Mouse (Mus musculus): ENCODE measurements around the gene Lrrfip2. TPM values are rescaled to one million over a fixed set of nuclear protein-coding genes. Genes with fewer than 3 reads are reported as not detected.

The Lrrfip2 gene
- total RNA-seq, 1 experiment, result 33.0 TPM

DNA sequence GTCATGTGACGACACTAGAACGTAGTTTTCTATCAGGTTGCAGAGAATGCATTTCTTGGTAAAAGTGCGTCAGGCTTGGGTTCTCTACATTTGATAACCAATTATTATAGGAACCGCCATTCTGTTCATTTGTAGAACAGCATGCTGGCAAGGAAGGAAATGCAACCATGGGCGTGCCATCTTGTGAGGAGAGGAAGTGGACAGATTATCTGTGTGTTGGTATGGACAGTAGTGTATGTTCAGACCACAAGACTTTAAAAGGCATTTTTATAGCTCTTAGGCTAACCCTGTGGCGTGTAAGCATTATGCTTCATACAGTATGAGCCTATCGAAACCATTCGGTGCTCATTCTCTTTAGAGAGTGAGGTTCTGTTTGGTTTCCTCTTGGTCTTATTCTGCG lies 20.8 kb downstream of the Lrrfip2 start:
- H3K36me3 ChIP-seq (ENCODE audit: control insufficient read depth, insufficient read depth, low read length, poor library complexity, severe bottlenecking), result no peaks in the 10 kb centered on the region
- H3K9ac ChIP-seq (ENCODE audit: insufficient read depth, low read depth, low read length, poor library complexity, severe bottlenecking), result no peak overlapping the region
- in situ Hi-C loops (cut with MboI; ENCODE audit: low sequenced_read_pairs in 2 of 2, unreplicated experiment in 2 of 2), result no loop called here
- H3K9me3 ChIP-seq (ENCODE audit: control insufficient read depth, insufficient read depth, low read depth, low read length), result no peaks in the 10 kb centered on the region
- no peak for DNase-seq (ENCODE audit: low read depth, low spot score)
- H3K27ac ChIP-seq (ENCODE audit: insufficient read depth, low read depth, low read length, poor library complexity, severe bottlenecking), result no peak overlapping the region
- H3K4me3 ChIP-seq (ENCODE audit: insufficient read depth in 1 of 2, low read depth in 1 of 2, low read length in 2 of 2, poor library complexity in 1 of 2, severe bottlenecking in 1 of 2), result no peak overlapping the region
- TF ChIP-seq CHD2 (IDR thresholded peaks at IDR 0.05; ENCODE audit: low read depth, low read length), result no peak
- no peak for TF ChIP-seq MAFK (IDR thresholded peaks at IDR 0.05; ENCODE audit: insufficient read depth, low read depth, low read length)
- no peak for TF ChIP-seq HCFC1 (IDR thresholded peaks at IDR 0.05; ENCODE audit: borderline replicate concordance, insufficient read depth, low read length)
- TF ChIP-seq ZNF384 (IDR thresholded peaks at IDR 0.05; ENCODE audit: low read depth, low read length), result no peak
- no peak for TF ChIP-seq ZC3H11A (IDR thresholded peaks at IDR 0.05; ENCODE audit: borderline replicate concordance, low read depth, low read length)
- no peaks in the 10 kb centered on the region for H3K4me1 ChIP-seq (ENCODE audit: control insufficient read depth in 2 of 2, insufficient read depth in 2 of 2, low read length in 2 of 2, poor library complexity in 1 of 2)

DNA sequence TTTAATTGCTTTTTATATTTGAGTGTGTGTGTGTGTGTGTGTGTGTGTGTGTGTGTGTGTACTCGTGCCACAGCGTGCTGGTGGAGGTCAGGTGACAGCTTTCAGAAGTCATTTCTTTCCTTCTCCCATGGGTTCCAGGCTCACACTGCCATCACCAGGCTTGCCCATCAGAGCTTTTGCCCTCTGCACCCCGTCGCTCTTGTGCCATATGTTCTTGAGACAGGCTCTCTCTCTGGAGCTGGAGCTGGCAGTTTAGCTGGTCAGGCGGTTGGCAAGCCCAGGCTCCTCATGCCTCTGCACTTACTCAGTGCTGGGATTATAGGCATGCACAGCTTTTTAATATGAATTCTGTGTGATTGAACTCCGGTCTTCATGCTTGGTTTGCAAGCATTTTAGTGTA lies 25.3 kb downstream of the Lrrfip2 start:
- H3K9ac ChIP-seq (ENCODE audit: insufficient read depth, low read depth, low read length, poor library complexity, severe bottlenecking), result no peak overlapping the region
- H3K27ac ChIP-seq (ENCODE audit: insufficient read depth, low read depth, low read length, poor library complexity, severe bottlenecking), result no peak overlapping the region
- no peak overlapping the region for H3K4me3 ChIP-seq (ENCODE audit: insufficient read depth in 1 of 2, low read depth in 1 of 2, low read length in 2 of 2, poor library complexity in 1 of 2, severe bottlenecking in 1 of 2)
- H3K9me3 ChIP-seq (ENCODE audit: control insufficient read depth, insufficient read depth, low read depth, low read length), result no peaks in the 10 kb centered on the region
- in situ Hi-C loops (cut with MboI; ENCODE audit: low sequenced_read_pairs in 2 of 2, unreplicated experiment in 2 of 2), result no loop called here
- H3K36me3 ChIP-seq (ENCODE audit: control insufficient read depth, insufficient read depth, low read length, poor library complexity, severe bottlenecking), result no peaks in the 10 kb centered on the region
- TF ChIP-seq ZNF384 (IDR thresholded peaks at IDR 0.05; ENCODE audit: low read depth, low read length), result no peak
- no peak for TF ChIP-seq CHD2 (IDR thresholded peaks at IDR 0.05; ENCODE audit: low read depth, low read length)
- TF ChIP-seq HCFC1 (IDR thresholded peaks at IDR 0.05; ENCODE audit: borderline replicate concordance, insufficient read depth, low read length), result no peak
- TF ChIP-seq ZC3H11A (IDR thresholded peaks at IDR 0.05; ENCODE audit: borderline replicate concordance, low read depth, low read length), result no peak
- no peak for TF ChIP-seq MAFK (IDR thresholded peaks at IDR 0.05; ENCODE audit: insufficient read depth, low read depth, low read length)
- peaks cover 0 to 3% of the 10 kb centered on the region in 2 experiments; a peak in 1 of 4 replicates for H3K4me1 ChIP-seq (ENCODE audit: control insufficient read depth in 2 of 2, insufficient read depth in 2 of 2, low read length in 2 of 2, poor library complexity in 1 of 2)
- no peak for DNase-seq (ENCODE audit: low read depth, low spot score)

DNA sequence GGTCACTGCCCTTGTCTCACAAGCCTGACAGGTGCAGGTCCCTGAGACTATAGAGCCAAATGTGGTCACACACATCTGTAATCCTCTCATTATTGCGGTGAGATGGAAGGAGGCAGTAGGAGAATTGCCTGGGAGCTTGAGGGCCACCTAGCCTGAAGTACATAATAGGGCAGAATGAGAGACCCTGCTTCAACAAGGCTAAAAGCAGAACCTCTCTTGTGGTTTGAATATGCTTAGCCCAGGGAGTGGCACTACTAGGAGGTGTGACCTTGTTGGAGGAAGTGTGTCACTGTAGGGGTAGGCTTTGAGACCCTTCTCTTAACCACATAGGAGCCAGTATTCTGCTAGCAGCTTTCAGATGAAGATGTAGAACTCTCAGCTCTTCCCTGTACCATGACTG lies 26.0 kb downstream of the Lrrfip2 start:
- Histone ChIP-seq H3K27ac (ENCODE audit: insufficient read depth, low read depth, low read length, poor library complexity, severe bottlenecking) (no peak overlapping the region), H3K4me3 (ENCODE audit: insufficient read depth in 1 of 2, low read depth in 1 of 2, low read length in 2 of 2, poor library complexity in 1 of 2, severe bottlenecking in 1 of 2) (no peak overlapping the region), H3K9ac (ENCODE audit: insufficient read depth, low read depth, low read length, poor library complexity, severe bottlenecking) (no peak overlapping the region), H3K9me3 (ENCODE audit: control insufficient read depth, insufficient read depth, low read depth, low read length) (no peaks in the 10 kb centered on the region), H3K4me1 (ENCODE audit: control insufficient read depth in 2 of 2, insufficient read depth in 2 of 2, low read length in 2 of 2, poor library complexity in 1 of 2) (peaks cover 0 to 3% of the 10 kb centered on the region in 2 experiments; a peak in 1 of 4 replicates), H3K36me3 (ENCODE audit: control insufficient read depth, insufficient read depth, low read length, poor library complexity, severe bottlenecking) (no peaks in the 10 kb centered on the region)
- in situ Hi-C loops (cut with MboI; ENCODE audit: low sequenced_read_pairs in 2 of 2, unreplicated experiment in 2 of 2), result no loop called here
- DNase-seq (ENCODE audit: low read depth, low spot score), result no peak
- TF ChIP-seq HCFC1 (IDR thresholded peaks at IDR 0.05; ENCODE audit: borderline replicate concordance, insufficient read depth, low read length) (no peak), ZNF384 (IDR thresholded peaks at IDR 0.05; ENCODE audit: low read depth, low read length) (no peak), ZC3H11A (IDR thresholded peaks at IDR 0.05; ENCODE audit: borderline replicate concordance, low read depth, low read length) (no peak), MAFK (IDR thresholded peaks at IDR 0.05; ENCODE audit: insufficient read depth, low read depth, low read length) (no peak), CHD2 (IDR thresholded peaks at IDR 0.05; ENCODE audit: low read depth, low read length) (no peak)

DNA sequence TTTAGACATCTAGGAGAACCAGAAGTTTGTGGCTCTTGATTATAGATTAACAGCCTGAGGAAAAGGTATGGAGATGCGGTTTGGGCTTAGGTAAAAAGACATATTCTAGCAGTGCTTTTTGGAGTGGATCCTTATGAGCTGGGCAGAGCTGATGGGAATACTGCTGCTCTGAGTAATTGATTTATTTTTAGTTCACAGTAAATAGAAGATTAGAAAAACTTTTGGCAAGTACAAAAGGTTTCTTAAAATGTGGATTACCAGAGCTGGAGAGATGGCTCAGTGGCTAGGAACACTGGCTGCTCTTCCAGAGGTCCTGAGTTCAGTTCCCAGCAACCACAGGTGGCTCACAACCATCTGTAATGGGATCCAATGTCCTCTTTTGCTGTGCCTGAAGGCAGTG lies 27.3 kb downstream of the Lrrfip2 start:
- in situ Hi-C loops (cut with MboI; ENCODE audit: low sequenced_read_pairs in 2 of 2, unreplicated experiment in 2 of 2), result no loop called here
- DNase-seq (ENCODE audit: low read depth, low spot score), result no peak

More for the DNA sequence above, 27.3 kb downstream of the Lrrfip2 start:
- H3K9me3 ChIP-seq (ENCODE audit: control insufficient read depth, insufficient read depth, low read depth, low read length), result no peaks in the 10 kb centered on the region
- TF ChIP-seq ZC3H11A (IDR thresholded peaks at IDR 0.05; ENCODE audit: borderline replicate concordance, low read depth, low read length) (no peak), CHD2 (IDR thresholded peaks at IDR 0.05; ENCODE audit: low read depth, low read length) (no peak), ZNF384 (IDR thresholded peaks at IDR 0.05; ENCODE audit: low read depth, low read length) (no peak), MAFK (IDR thresholded peaks at IDR 0.05; ENCODE audit: insufficient read depth, low read depth, low read length) (no peak), HCFC1 (IDR thresholded peaks at IDR 0.05; ENCODE audit: borderline replicate concordance, insufficient read depth, low read length) (no peak)
- H3K36me3 ChIP-seq (ENCODE audit: control insufficient read depth, insufficient read depth, low read length, poor library complexity, severe bottlenecking), result no peaks in the 10 kb centered on the region
- no peak overlapping the region for H3K9ac ChIP-seq (ENCODE audit: insufficient read depth, low read depth, low read length, poor library complexity, severe bottlenecking)
- peaks cover 0 to 3% of the 10 kb centered on the region in 2 experiments; a peak in 1 of 4 replicates for H3K4me1 ChIP-seq (ENCODE audit: control insufficient read depth in 2 of 2, insufficient read depth in 2 of 2, low read length in 2 of 2, poor library complexity in 1 of 2)
- no peak overlapping the region for H3K4me3 ChIP-seq (ENCODE audit: insufficient read depth in 1 of 2, low read depth in 1 of 2, low read length in 2 of 2, poor library complexity in 1 of 2, severe bottlenecking in 1 of 2)
- no peak overlapping the region for H3K27ac ChIP-seq (ENCODE audit: insufficient read depth, low read depth, low read length, poor library complexity, severe bottlenecking)
